Mouse (Mus musculus) myocyte (in vitro differentiated cells): ENCODE measurements at regions not wholly inside any gene's neighbourhood (a gene's known extent, or its start where the extent isn't known, plus 50 kb on each side); places are given as distances from the start of the nearest gene placed in this dataset.

Experiments
- H3K27me3 ChIP-seq: one replicate; pipeline ENCODE4 v1.6.1; 2011; ENCODE audit not compliant: control insufficient read depth, insufficient read depth, insufficient read length
- H3K36me3 ChIP-seq: one replicate; pipeline ENCODE4 v1.6.1; 2011; ENCODE audit not compliant: control insufficient read depth, insufficient read depth
- H3K4me2 ChIP-seq: one replicate; pipeline ENCODE4 v1.6.1; 2011; ENCODE audit warnings: low read depth, control low read depth
- H3K4me3 ChIP-seq: one replicate; pipeline ENCODE4 v1.5.1; 2011; ENCODE audit warnings: mild to moderate bottlenecking, control low read depth, moderate library complexity
- H3K79me2 ChIP-seq: one replicate; pipeline ENCODE4 v1.6.1; 2011; ENCODE audit not compliant: control insufficient read depth, insufficient read depth
- H3ac ChIP-seq: one replicate; pipeline ENCODE4 v1.6.1; 2011; ENCODE audit not compliant: control insufficient read depth, insufficient read length
- CEBPB ChIP-seq: IDR thresholded peaks from 2 replicates; pipeline ENCODE4 v1.6.1; 2011; ENCODE audit warnings: mild to moderate bottlenecking, moderate library complexity; ENCODE audit not compliant: poor library complexity, insufficient read depth, severe bottlenecking
- E2F4 ChIP-seq: IDR thresholded peaks from one replicate; pipeline ENCODE4 v1.6.1; 2011; ENCODE audit warnings: mild to moderate bottlenecking, control low read depth, moderate library complexity; ENCODE audit not compliant: insufficient read depth
- MAX ChIP-seq: IDR thresholded peaks from one replicate; pipeline ENCODE4 v1.6.1; 2011; ENCODE audit warnings: low read depth, mild to moderate bottlenecking, control low read depth
- MYOD1 ChIP-seq, 3 experiments: IDR thresholded peaks; one replicate each; pipeline ENCODE4 v1.6.1; 2011; ENCODE audit warnings: control low read depth in 2 of 3, low read depth in 2 of 3, mild to moderate bottlenecking in 2 of 3, moderate library complexity in 1 of 3; ENCODE audit not compliant: insufficient read length in 2 of 3, control insufficient read depth in 1 of 3
- MYOG ChIP-seq, 3 experiments: IDR thresholded peaks; one replicate each; pipeline ENCODE4 v1.6.1; 2011; ENCODE audit warnings: control low read depth in 2 of 3, low read depth in 2 of 3, mild to moderate bottlenecking in 2 of 3; ENCODE audit not compliant: insufficient read length in 2 of 3, control insufficient read depth in 1 of 3, insufficient read depth in 1 of 3
- POLR2A ChIP-seq: IDR thresholded peaks from one replicate; pipeline ENCODE4 v1.6.1; 2011; ENCODE audit warnings: low read depth, mild to moderate bottlenecking, control low read depth, moderate library complexity; ENCODE audit not compliant: insufficient read length
- POLR2AphosphoS2 ChIP-seq: IDR thresholded peaks from one replicate; pipeline ENCODE4 v1.6.1; 2011; ENCODE audit warnings: low read depth, control low read depth; ENCODE audit not compliant: insufficient read length
- REST ChIP-seq: IDR thresholded peaks from one replicate; pipeline ENCODE4 v1.6.1; 2011; ENCODE audit warnings: mild to moderate bottlenecking, control low read depth, moderate library complexity; ENCODE audit not compliant: insufficient read depth, insufficient read length
- SRF ChIP-seq: IDR thresholded peaks from one replicate; pipeline ENCODE4 v1.6.1; 2011; ENCODE audit warnings: low read depth; ENCODE audit not compliant: control insufficient read depth, insufficient read length
- TCF12 ChIP-seq: IDR thresholded peaks from one replicate; pipeline ENCODE4 v1.6.1; 2011; ENCODE audit warnings: mild to moderate bottlenecking, control low read depth; ENCODE audit not compliant: poor library complexity, insufficient read depth, severe bottlenecking
- TCF3 ChIP-seq: IDR thresholded peaks from one replicate; pipeline ENCODE4 v1.6.1; 2011; ENCODE audit warnings: low read depth, control low read depth; ENCODE audit not compliant: insufficient read length
- USF1 ChIP-seq: IDR thresholded peaks from one replicate; pipeline ENCODE4 v1.6.1; 2011; ENCODE audit warnings: low read depth, mild to moderate bottlenecking, control low read depth, moderate library complexity

GRCm38 (mm10) chr9:50120820-50121599, 223.8 kb downstream of the Rpl10-ps3 start:
- no peak overlapping the region for H3K4me2 ChIP-seq
- H3ac ChIP-seq: no peak overlapping the region
- TF ChIP-seq E2F4: no peak
- TF ChIP-seq REST: no peak
- no peak for TF ChIP-seq MYOG (IDR thresholded peaks at IDR 0.05; ENCODE audit: control insufficient read depth in 1 of 3, insufficient read depth in 1 of 3, insufficient read length in 2 of 3, low read depth in 2 of 3)
- TF ChIP-seq POLR2AphosphoS2: no peak
- H3K79me2 ChIP-seq: no peaks in the 10 kb centered on the region
- no peaks in the 10 kb centered on the region for H3K36me3 ChIP-seq
- no peak overlapping the region for H3K4me3 ChIP-seq
- no peaks in the 10 kb centered on the region for H3K27me3 ChIP-seq

GRCm38 (mm10) chr9:50119412-50119811, 225.4 kb downstream of the Rpl10-ps3 start:
- no peaks in the 10 kb centered on the region for H3K36me3 ChIP-seq
- no peak overlapping the region for H3ac ChIP-seq
- no peak overlapping the region for H3K4me2 ChIP-seq
- no peaks in the 10 kb centered on the region for H3K27me3 ChIP-seq
- H3K4me3 ChIP-seq: no peak overlapping the region
- H3K79me2 ChIP-seq: no peaks in the 10 kb centered on the region
- no peak for TF ChIP-seq MYOG (IDR thresholded peaks at IDR 0.05; ENCODE audit: control insufficient read depth in 1 of 3, insufficient read depth in 1 of 3, insufficient read length in 2 of 3, low read depth in 2 of 3)
- no peak for TF ChIP-seq USF1
- no peak for TF ChIP-seq REST
- TF ChIP-seq CEBPB: no peak
- TF ChIP-seq TCF12: no peak
- TF ChIP-seq TCF3: no peak
- TF ChIP-seq POLR2AphosphoS2: no peak
- TF ChIP-seq SRF: no peak
- no peak for TF ChIP-seq E2F4
- no peak for TF ChIP-seq POLR2A
- TF ChIP-seq MAX: no peak
- TF ChIP-seq MYOD1 (IDR thresholded peaks at IDR 0.05; ENCODE audit: control insufficient read depth in 1 of 3, insufficient read length in 2 of 3, low read depth in 2 of 3): no peak

- H3K79me2 ChIP-seq: no peaks in the 10 kb centered on the region
- no peaks in the 10 kb centered on the region for H3K36me3 ChIP-seq
- H3K4me3 ChIP-seq: no peak overlapping the region
- TF ChIP-seq TCF12: no peak
- TF ChIP-seq MAX: no peak
- TF ChIP-seq USF1: no peak
- H3ac ChIP-seq: no peak overlapping the region
- H3K4me2 ChIP-seq: no peak overlapping the region
- no peaks in the 10 kb centered on the region for H3K27me3 ChIP-seq
These were observed 226.2 kb downstream of the Rpl10-ps3 start for GRCm38 (mm10) chr9:50118578-50118977.

GRCm38 (mm10) chr9:50106551-50106950, 238.2 kb downstream of the Rpl10-ps3 start:
- Histone ChIP-seq H3ac (no peak overlapping the region), H3K79me2 (no peaks in the 10 kb centered on the region), H3K4me2 (no peak overlapping the region), H3K4me3 (no peak overlapping the region), H3K27me3 (no peaks in the 10 kb centered on the region), H3K36me3 (no peaks in the 10 kb centered on the region)
- TF ChIP-seq MYOG (IDR thresholded peaks at IDR 0.05; ENCODE audit: control insufficient read depth in 1 of 3, insufficient read depth in 1 of 3, insufficient read length in 2 of 3, low read depth in 2 of 3) (peak in 1 of 3 experiments; percentile 6), MYOD1 (IDR thresholded peaks at IDR 0.05; ENCODE audit: control insufficient read depth in 1 of 3, insufficient read length in 2 of 3, low read depth in 2 of 3) (no peak)

GRCm38 (mm10) chr9:50102766-50103165, 242.0 kb downstream of the Rpl10-ps3 start:
- Histone ChIP-seq H3K79me2 (no peaks in the 10 kb centered on the region), H3K4me2 (no peak overlapping the region), H3K27me3 (no peaks in the 10 kb centered on the region), H3ac (no peak overlapping the region), H3K36me3 (no peaks in the 10 kb centered on the region), H3K4me3 (no peak overlapping the region)
- no peak for TF ChIP-seq POLR2AphosphoS2
- no peak for TF ChIP-seq E2F4
- no peak for TF ChIP-seq MYOG (IDR thresholded peaks at IDR 0.05; ENCODE audit: control insufficient read depth in 1 of 3, insufficient read depth in 1 of 3, insufficient read length in 2 of 3, low read depth in 2 of 3)
- TF ChIP-seq TCF12: no peak

GRCm38 (mm10) chr9:50101061-50101460, 243.7 kb downstream of the Rpl10-ps3 start:
- Histone ChIP-seq H3K4me2 (no peak overlapping the region), H3K36me3 (no peaks in the 10 kb centered on the region), H3K27me3 (no peaks in the 10 kb centered on the region), H3K4me3 (no peak overlapping the region), H3K79me2 (no peaks in the 10 kb centered on the region), H3ac (no peak overlapping the region)
- no peak for TF ChIP-seq USF1
- TF ChIP-seq MYOD1 (IDR thresholded peaks at IDR 0.05; ENCODE audit: control insufficient read depth in 1 of 3, insufficient read length in 2 of 3, low read depth in 2 of 3): no peak
- TF ChIP-seq CEBPB: no peak
- no peak for TF ChIP-seq TCF12
- no peak for TF ChIP-seq TCF3
- no peak for TF ChIP-seq POLR2A
- TF ChIP-seq REST: no peak
